Mouse (Mus musculus): ENCODE data around the gene Ifi27l2b. TPM values are rescaled to one million over a fixed set of nuclear protein-coding genes. Genes with fewer than 3 reads are reported as not detected.

The Ifi27l2b gene
- not detected for polyA plus RNA-seq (2014; fragmentation: Illumina TruSeq; extraction: RNeasy Lipid Tissue Mini Kit (QIAGEN cat#74804); ENCODE audit: low read depth, low replicate concordance)

DNA sequence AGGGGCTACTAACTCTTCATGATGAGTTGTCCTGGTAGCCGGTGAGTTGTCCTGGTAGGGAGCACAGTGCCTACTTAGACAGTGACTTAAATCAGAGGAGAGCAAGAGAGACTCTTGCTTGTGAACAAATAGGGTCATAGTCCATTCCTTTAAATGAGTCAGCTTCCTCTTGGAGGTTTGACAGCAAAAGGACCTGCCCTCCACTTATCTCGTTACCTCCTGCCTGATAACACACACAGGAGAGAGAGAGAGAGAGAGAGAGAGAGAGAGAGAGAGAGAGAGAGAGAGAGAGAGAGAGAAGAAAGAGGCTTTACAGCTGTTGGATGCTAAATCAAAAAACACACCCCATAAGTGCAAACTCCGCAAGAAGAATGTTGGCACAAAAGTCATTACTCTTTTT, at the start of gene Ifi27l2b:
Gene Ifi27l2b (minus strand): TSS at position 84 of the 400 bp plus-strand sequence.

DNA sequence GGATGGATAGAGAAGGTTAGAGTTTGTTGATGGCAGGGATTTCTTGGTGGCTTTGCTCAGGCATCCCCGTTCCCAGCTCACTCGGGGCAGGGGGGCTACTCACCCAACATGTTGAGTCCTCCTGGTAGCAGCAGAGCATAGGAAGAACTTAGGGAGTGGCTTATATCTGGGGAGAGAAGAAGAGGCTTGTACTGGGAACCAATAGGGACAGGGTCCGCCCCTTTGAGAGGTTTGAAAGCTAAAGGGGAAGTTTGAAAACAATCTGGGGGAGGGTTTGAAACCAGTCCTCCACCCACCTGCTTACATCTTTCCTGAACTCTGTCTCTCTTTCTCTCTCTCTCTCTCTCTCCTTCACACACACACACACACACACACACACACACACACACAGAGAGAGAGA, 13.5 kb downstream of the Ifi27l2b start, which contains the start of gene Ifi27l2a:
Gene Ifi27l2a (minus strand): TSS at position 157 of the 400 bp plus-strand sequence.

DNA sequence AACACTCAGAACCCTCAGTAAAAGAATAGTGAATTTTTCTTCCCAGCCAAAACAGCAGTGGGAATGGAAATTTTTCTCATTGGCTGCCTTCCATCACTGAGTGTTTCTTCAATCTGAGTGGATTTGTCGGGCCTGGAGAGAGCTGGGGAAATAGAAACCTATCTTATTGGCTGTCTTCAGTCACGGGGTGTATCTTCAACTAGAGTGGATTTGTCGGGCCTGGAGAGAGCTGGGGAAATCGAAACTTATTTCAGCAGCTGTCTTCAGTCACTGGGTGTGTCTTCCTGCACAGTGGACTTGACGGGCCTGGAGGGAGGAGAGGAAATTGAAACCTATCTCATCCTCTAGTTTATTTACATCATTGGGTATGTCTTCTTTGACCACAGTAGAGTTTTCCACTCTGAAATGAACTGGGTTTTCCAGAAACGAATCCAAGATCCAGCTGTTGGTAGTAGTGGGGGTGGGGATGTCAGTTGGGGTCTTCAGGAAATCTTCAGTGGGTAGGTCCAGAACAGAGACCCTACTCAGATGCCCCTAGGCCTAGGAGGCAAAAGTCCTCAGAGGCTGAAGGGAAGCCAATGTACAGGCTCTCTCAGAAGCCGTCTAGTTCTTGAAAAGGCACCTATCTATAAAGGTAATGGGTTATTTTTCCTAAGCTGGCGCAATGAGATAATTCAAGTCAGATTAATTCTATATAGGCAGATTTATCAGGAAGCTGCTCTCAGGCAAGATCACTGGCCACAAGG, 22.9 kb downstream of the Ifi27l2b start, which contains the start of gene Ifi27:
Gene Ifi27 (plus strand): TSS at position 226 of the 746 bp plus-strand sequence.

DNA sequence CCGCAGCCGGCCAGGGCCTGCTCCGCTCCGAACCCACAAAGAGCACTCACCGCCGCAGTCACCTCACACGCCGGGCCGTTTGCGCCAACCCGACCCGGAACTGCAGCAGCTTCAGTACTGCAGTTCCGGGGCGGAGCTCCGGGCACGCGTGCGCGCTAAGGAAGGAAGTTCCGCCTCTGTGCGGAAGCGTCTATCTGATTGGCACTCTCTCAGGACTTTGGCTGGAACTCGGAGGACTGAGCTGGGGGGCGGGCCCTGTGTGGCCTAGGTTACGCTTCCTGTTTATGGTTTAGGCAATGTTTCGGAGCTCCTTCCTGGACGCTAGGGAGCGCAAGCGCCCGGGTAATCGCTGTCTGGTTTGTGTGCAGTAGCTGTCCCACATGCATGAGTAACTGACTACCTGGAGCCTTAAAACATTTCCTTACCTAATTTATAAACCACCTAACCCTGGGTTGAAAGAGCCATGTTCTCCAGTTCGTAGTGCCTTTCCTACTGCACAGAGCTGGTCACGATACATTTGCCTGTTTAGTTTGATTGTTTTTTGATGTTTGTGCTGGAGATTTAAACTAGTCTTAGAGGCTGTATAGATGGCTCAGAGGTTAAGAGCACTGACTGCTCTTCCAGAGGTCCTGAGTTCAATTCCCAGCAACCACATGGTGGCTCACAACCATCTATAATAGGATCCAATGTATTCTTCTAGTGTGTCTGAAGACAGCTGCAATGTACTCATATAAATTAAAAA, 31.1 kb downstream of the Ifi27l2b start, which contains the start of gene Ddx24:
Gene Ddx24 (minus strand): TSS at position 102 of the 742 bp plus-strand sequence.

DNA sequence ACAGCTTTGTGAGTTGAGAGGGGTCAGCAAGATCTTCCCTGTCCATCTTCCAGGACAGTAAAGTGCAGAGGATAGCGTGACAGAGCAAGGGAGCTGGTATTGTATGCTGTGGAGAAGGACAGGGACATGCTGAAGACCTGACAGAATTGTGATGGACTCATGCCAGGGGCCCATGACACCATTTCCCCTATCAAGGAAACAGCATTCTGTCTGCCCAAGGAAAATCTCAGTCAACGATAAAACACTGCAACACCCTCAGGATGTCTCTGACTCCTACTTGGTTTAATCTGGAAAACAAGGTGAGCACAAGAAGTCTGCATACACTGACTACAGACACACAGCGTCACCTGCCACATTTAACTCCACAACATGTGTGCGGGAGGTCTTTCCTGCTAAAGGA, 49.3 kb downstream of the Ifi27l2b start, which contains the start of gene 9330161L09Rik:
Gene 9330161L09Rik (minus strand): TSS at position 101 of the 400 bp plus-strand sequence.

Other genes starting within 250 kb of the Ifi27l2b start
- not detected for gene Prima1, start 215.1 kb downstream of the Ifi27l2b start, polyA plus RNA-seq (2014; fragmentation: Illumina TruSeq; extraction: RNeasy Lipid Tissue Mini Kit (QIAGEN cat#74804); ENCODE audit: low read depth, low replicate concordance)
- gene Fam181a, start 146.2 kb downstream of the Ifi27l2b start, polyA plus RNA-seq (2014; fragmentation: Illumina TruSeq; extraction: RNeasy Lipid Tissue Mini Kit (QIAGEN cat#74804); ENCODE audit: low read depth, low replicate concordance), result not detected
- gene Asb2, start 101.2 kb downstream of the Ifi27l2b start, polyA plus RNA-seq (2014; fragmentation: Illumina TruSeq; extraction: RNeasy Lipid Tissue Mini Kit (QIAGEN cat#74804); ENCODE audit: low read depth, low replicate concordance), result not detected
- 1.7 TPM for gene Otub2, start 68.5 kb downstream of the Ifi27l2b start, polyA plus RNA-seq (2014; fragmentation: Illumina TruSeq; extraction: RNeasy Lipid Tissue Mini Kit (QIAGEN cat#74804); ENCODE audit: low read depth, low replicate concordance)
- gene 9330161L09Rik, start 49.4 kb downstream of the Ifi27l2b start, polyA plus RNA-seq (2014; fragmentation: Illumina TruSeq; extraction: RNeasy Lipid Tissue Mini Kit (QIAGEN cat#74804); ENCODE audit: low read depth, low replicate concordance), result not detected
- gene Ddx24, start 31.4 kb downstream of the Ifi27l2b start, polyA plus RNA-seq (2014; fragmentation: Illumina TruSeq; extraction: RNeasy Lipid Tissue Mini Kit (QIAGEN cat#74804); ENCODE audit: low read depth, low replicate concordance), result 33.2 TPM
- gene Ifi27, start 23.0 kb downstream of the Ifi27l2b start, polyA plus RNA-seq (2014; fragmentation: Illumina TruSeq; extraction: RNeasy Lipid Tissue Mini Kit (QIAGEN cat#74804); ENCODE audit: low read depth, low replicate concordance), result 276 TPM
- gene Ifi27l2a, start 13.5 kb downstream of the Ifi27l2b start, polyA plus RNA-seq (2014; fragmentation: Illumina TruSeq; extraction: RNeasy Lipid Tissue Mini Kit (QIAGEN cat#74804); ENCODE audit: low read depth, low replicate concordance), result 37.8 TPM
- 10.7 TPM for gene Ppp4r4, start 75.1 kb upstream of the Ifi27l2b start, polyA plus RNA-seq (2014; fragmentation: Illumina TruSeq; extraction: RNeasy Lipid Tissue Mini Kit (QIAGEN cat#74804); ENCODE audit: low read depth, low replicate concordance)
- gene Serpina10, start 174.2 kb upstream of the Ifi27l2b start, polyA plus RNA-seq (2014; fragmentation: Illumina TruSeq; extraction: RNeasy Lipid Tissue Mini Kit (QIAGEN cat#74804); ENCODE audit: low read depth, low replicate concordance), result not detected
- gene Serpina6, start 200.0 kb upstream of the Ifi27l2b start, polyA plus RNA-seq (2014; fragmentation: Illumina TruSeq; extraction: RNeasy Lipid Tissue Mini Kit (QIAGEN cat#74804); ENCODE audit: low read depth, low replicate concordance), result 0.76 TPM
- not detected for gene Serpina16, start 218.9 kb upstream of the Ifi27l2b start, polyA plus RNA-seq (2014; fragmentation: Illumina TruSeq; extraction: RNeasy Lipid Tissue Mini Kit (QIAGEN cat#74804); ENCODE audit: low read depth, low replicate concordance)
- gene Serpina1f, start 238.3 kb upstream of the Ifi27l2b start, polyA plus RNA-seq (2014; fragmentation: Illumina TruSeq; extraction: RNeasy Lipid Tissue Mini Kit (QIAGEN cat#74804); ENCODE audit: low read depth, low replicate concordance), result not detected

All from adrenal gland, adult 10 weeks (tissue).